Mouse (Mus musculus): ENCODE data around the gene Mrps14. TPM values are rescaled to one million over a fixed set of nuclear protein-coding genes. Genes with fewer than 3 reads are reported as not detected.

The Mrps14 gene
- polyA plus RNA-seq, 1 experiment from 2014 or later = 261 TPM

GRCm38 (mm10) chr1:160238852-160239443 is 43.9 kb downstream of the Mrps14 start:
- no peak overlapping the region for H3K9ac ChIP-seq (ENCODE audit: low read length)
- no peak overlapping the region for H3K4me2 ChIP-seq (ENCODE audit: low read depth, low read length)
- no peaks in the 10 kb centered on the region for H3K27me3 ChIP-seq (ENCODE audit: control insufficient read depth, insufficient read depth, low read depth, low read length)
- no peak for ATAC-seq (ENCODE audit: low read depth)
- H3K9me3 ChIP-seq (ENCODE audit: control insufficient read depth, low read length) = 0 out of 2 replicates have a peak, but pooled peaks cover 2% of the 10 kb centered on the region
- H3K27ac ChIP-seq (ENCODE audit: low read length) = no peak overlapping the region
- H3K36me3 ChIP-seq (ENCODE audit: control insufficient read depth, insufficient read depth, low read length) = 0 out of 2 replicates have a peak, but pooled peaks cover 2% of the 10 kb centered on the region
- no peak overlapping the region for H3K4me3 ChIP-seq (ENCODE audit: low read length)
- 90% methylated on average over 1 of the region's 1 CpGs for WGBS
- H3K4me1 ChIP-seq (replicated peaks; ENCODE audit: control insufficient read depth, insufficient read depth, low read length) = 0 out of 2 replicates have a peak, but pooled peaks cover 2% of the 10 kb centered on the region

- 89% methylated on average over 2 of the region's 2 CpGs for WGBS
- ATAC-seq (ENCODE audit: low read depth) = no peak
- no peaks in the 10 kb centered on the region for H3K27me3 ChIP-seq (ENCODE audit: control insufficient read depth, insufficient read depth, low read depth, low read length)
- 0 out of 2 replicates have a peak, but pooled peaks cover 2% of the 10 kb centered on the region for H3K9me3 ChIP-seq (ENCODE audit: control insufficient read depth, low read length)
- H3K4me3 ChIP-seq (ENCODE audit: low read length) = no peak overlapping the region
- 0 out of 2 replicates have a peak, but pooled peaks cover 2% of the 10 kb centered on the region for H3K36me3 ChIP-seq (ENCODE audit: control insufficient read depth, insufficient read depth, low read length)
- no peak overlapping the region for H3K9ac ChIP-seq (ENCODE audit: low read length)
- no peak overlapping the region for H3K27ac ChIP-seq (ENCODE audit: low read length)
- H3K4me1 ChIP-seq (replicated peaks; ENCODE audit: control insufficient read depth, insufficient read depth, low read length) = no peaks in the 10 kb centered on the region
- H3K4me2 ChIP-seq (ENCODE audit: low read depth, low read length) = no peak overlapping the region
Observed at GRCm38 (mm10) chr1:160240091-160240490, 45.1 kb downstream of the Mrps14 start.

GRCm38 (mm10) chr1:160244689-160245088 is 49.7 kb downstream of the Mrps14 start:
- Histone ChIP-seq H3K9ac (ENCODE audit: low read length) (no peak overlapping the region), H3K9me3 (ENCODE audit: control insufficient read depth, low read length) (0 out of 2 replicates have a peak, but pooled peaks cover 2% of the 10 kb centered on the region), H3K4me1 (replicated peaks; ENCODE audit: control insufficient read depth, insufficient read depth, low read length) (no peaks in the 10 kb centered on the region), H3K27me3 (ENCODE audit: control insufficient read depth, insufficient read depth, low read depth, low read length) (no peaks in the 10 kb centered on the region), H3K36me3 (ENCODE audit: control insufficient read depth, insufficient read depth, low read length) (0 out of 2 replicates have a peak, but pooled peaks cover 2% of the 10 kb centered on the region), H3K4me2 (ENCODE audit: low read depth, low read length) (no peak overlapping the region), H3K27ac (ENCODE audit: low read length) (no peak overlapping the region; the same call in 1 of the 2 replicates), H3K4me3 (ENCODE audit: low read length) (no peak overlapping the region)
- no peak for ATAC-seq (ENCODE audit: low read depth)
- WGBS = 89% methylated on average over 5 of the region's 5 CpGs

GRCm38 (mm10) chr1:160245954-160246353 is 50.9 kb downstream of the Mrps14 start:
- Histone ChIP-seq H3K9me3 (ENCODE audit: control insufficient read depth, low read length) (no peaks in the 10 kb centered on the region), H3K4me1 (replicated peaks; ENCODE audit: control insufficient read depth, insufficient read depth, low read length) (no peaks in the 10 kb centered on the region; the same call in 1 of the 2 replicates), H3K9ac (ENCODE audit: low read length) (no peak overlapping the region), H3K36me3 (ENCODE audit: control insufficient read depth, insufficient read depth, low read length) (no peaks in the 10 kb centered on the region), H3K4me2 (ENCODE audit: low read depth, low read length) (no peak overlapping the region), H3K4me3 (ENCODE audit: low read length) (no peak overlapping the region), H3K27ac (ENCODE audit: low read length) (no peak overlapping the region), H3K27me3 (ENCODE audit: control insufficient read depth, insufficient read depth, low read depth, low read length) (no peaks in the 10 kb centered on the region)
- WGBS = 69% methylated on average over 2 of the region's 2 CpGs
- no peak for ATAC-seq (ENCODE audit: low read depth)

- no peak for ATAC-seq (ENCODE audit: low read depth)
- H3K4me1 ChIP-seq (replicated peaks; ENCODE audit: control insufficient read depth, insufficient read depth, low read length) = peaks cover 4% of the 10 kb centered on the region; the same call in 1 of the 2 replicates
- H3K9ac ChIP-seq (ENCODE audit: low read length) = no peak overlapping the region
- no peak overlapping the region for H3K27ac ChIP-seq (ENCODE audit: low read length)
- no peaks in the 10 kb centered on the region for H3K27me3 ChIP-seq (ENCODE audit: control insufficient read depth, insufficient read depth, low read depth, low read length)
- no peaks in the 10 kb centered on the region for H3K9me3 ChIP-seq (ENCODE audit: control insufficient read depth, low read length)
- WGBS = 54% methylated on average over 4 of the region's 4 CpGs
- no peak overlapping the region for H3K4me2 ChIP-seq (ENCODE audit: low read depth, low read length)
- no peak overlapping the region for H3K4me3 ChIP-seq (ENCODE audit: low read length)
- H3K36me3 ChIP-seq (ENCODE audit: control insufficient read depth, insufficient read depth, low read length) = no peaks in the 10 kb centered on the region
Observed at GRCm38 (mm10) chr1:160246844-160247243, 51.8 kb downstream of the Mrps14 start.

- no peak overlapping the region for H3K4me3 ChIP-seq (ENCODE audit: low read length)
- no peak for ATAC-seq (ENCODE audit: low read depth)
- H3K9me3 ChIP-seq (ENCODE audit: control insufficient read depth, low read length) = no peaks in the 10 kb centered on the region
- H3K27ac ChIP-seq (ENCODE audit: low read length) = no peak overlapping the region
- H3K9ac ChIP-seq (ENCODE audit: low read length) = no peak overlapping the region
- no peak overlapping the region for H3K4me2 ChIP-seq (ENCODE audit: low read depth, low read length)
- peaks cover 4% of the 10 kb centered on the region; the same call in 1 of the 2 replicates for H3K4me1 ChIP-seq (replicated peaks; ENCODE audit: control insufficient read depth, insufficient read depth, low read length)
- H3K27me3 ChIP-seq (ENCODE audit: control insufficient read depth, insufficient read depth, low read depth, low read length) = no peaks in the 10 kb centered on the region
- 80% methylated on average over 9 of the region's 9 CpGs for WGBS
- no peaks in the 10 kb centered on the region for H3K36me3 ChIP-seq (ENCODE audit: control insufficient read depth, insufficient read depth, low read length)
Observed at GRCm38 (mm10) chr1:160247473-160247872, 52.5 kb downstream of the Mrps14 start.

GRCm38 (mm10) chr1:160249786-160250185 is 54.8 kb downstream of the Mrps14 start:
- no peaks in the 10 kb centered on the region for H3K9me3 ChIP-seq (ENCODE audit: control insufficient read depth, low read length)
- H3K27me3 ChIP-seq (ENCODE audit: control insufficient read depth, insufficient read depth, low read depth, low read length) = no peaks in the 10 kb centered on the region
- no peak overlapping the region for H3K4me2 ChIP-seq (ENCODE audit: low read depth, low read length)
- no peak overlapping the region for H3K9ac ChIP-seq (ENCODE audit: low read length)
- H3K4me1 ChIP-seq (replicated peaks; ENCODE audit: control insufficient read depth, insufficient read depth, low read length) = peaks cover 4% of the 10 kb centered on the region; the same call in 1 of the 2 replicates
- 48% methylated on average over 3 of the region's 3 CpGs for WGBS
- H3K4me3 ChIP-seq (ENCODE audit: low read length) = no peak overlapping the region
- ATAC-seq (ENCODE audit: low read depth) = no peak
- no peaks in the 10 kb centered on the region for H3K36me3 ChIP-seq (ENCODE audit: control insufficient read depth, insufficient read depth, low read length)
- no peak overlapping the region for H3K27ac ChIP-seq (ENCODE audit: low read length)

- H3K27ac ChIP-seq (ENCODE audit: low read length) = peak overlapping the region; percentile 49
- ATAC-seq (ENCODE audit: low read depth) = peak; percentile 43; the same call in 1 of the 2 replicates
Observed at GRCm38 (mm10) chr1:160250782-160251181, 55.8 kb downstream of the Mrps14 start.

GRCm38 (mm10) chr1:160251388-160252007 is 56.5 kb downstream of the Mrps14 start:
- H3K27me3 ChIP-seq (ENCODE audit: control insufficient read depth, insufficient read depth, low read depth, low read length) = no peaks in the 10 kb centered on the region
- H3K4me3 ChIP-seq (ENCODE audit: low read length) = no peak overlapping the region
- 50% methylated on average over 5 of the region's 5 CpGs for WGBS
- peak; percentile 36; the same call in 1 of the 2 replicates for ATAC-seq (ENCODE audit: low read depth)
- peaks cover 4% of the 10 kb centered on the region; the same call in 1 of the 2 replicates for H3K4me1 ChIP-seq (replicated peaks; ENCODE audit: control insufficient read depth, insufficient read depth, low read length)
- peak overlapping the region; percentile 15; the same call in 1 of the 2 replicates for H3K9ac ChIP-seq (ENCODE audit: low read length)
- H3K9me3 ChIP-seq (ENCODE audit: control insufficient read depth, low read length) = no peaks in the 10 kb centered on the region
- H3K36me3 ChIP-seq (ENCODE audit: control insufficient read depth, insufficient read depth, low read length) = no peaks in the 10 kb centered on the region
- H3K4me2 ChIP-seq (ENCODE audit: low read depth, low read length) = no peak overlapping the region
- H3K27ac ChIP-seq (ENCODE audit: low read length) = peak overlapping the region; percentile 66

More at GRCm38 (mm10) chr1:160250782-160251181, 55.8 kb downstream of the Mrps14 start:
- H3K4me2 ChIP-seq (ENCODE audit: low read depth, low read length) = no peak overlapping the region
- no peaks in the 10 kb centered on the region for H3K9me3 ChIP-seq (ENCODE audit: control insufficient read depth, low read length)
- H3K9ac ChIP-seq (ENCODE audit: low read length) = no peak overlapping the region
- no peaks in the 10 kb centered on the region for H3K27me3 ChIP-seq (ENCODE audit: control insufficient read depth, insufficient read depth, low read depth, low read length)
- no peaks in the 10 kb centered on the region for H3K36me3 ChIP-seq (ENCODE audit: control insufficient read depth, insufficient read depth, low read length)
- 29% methylated on average over 4 of the region's 4 CpGs for WGBS
- no peak overlapping the region for H3K4me3 ChIP-seq (ENCODE audit: low read length)
- H3K4me1 ChIP-seq (replicated peaks; ENCODE audit: control insufficient read depth, insufficient read depth, low read length) = peaks cover 4% of the 10 kb centered on the region; the same call in 1 of the 2 replicates
